Mouse (Mus musculus): ENCODE data around the gene Shld1.

Shld1 gene

GRCm38 (mm10) chr2:132686756-132687737, at the start of gene Shld1:
TSS of gene Shld1 (plus strand) at chr2:132686931.
- DNase-seq (ENCODE audit: low spot score in 2 of 2): peak; percentile 86 to 89

DNA sequence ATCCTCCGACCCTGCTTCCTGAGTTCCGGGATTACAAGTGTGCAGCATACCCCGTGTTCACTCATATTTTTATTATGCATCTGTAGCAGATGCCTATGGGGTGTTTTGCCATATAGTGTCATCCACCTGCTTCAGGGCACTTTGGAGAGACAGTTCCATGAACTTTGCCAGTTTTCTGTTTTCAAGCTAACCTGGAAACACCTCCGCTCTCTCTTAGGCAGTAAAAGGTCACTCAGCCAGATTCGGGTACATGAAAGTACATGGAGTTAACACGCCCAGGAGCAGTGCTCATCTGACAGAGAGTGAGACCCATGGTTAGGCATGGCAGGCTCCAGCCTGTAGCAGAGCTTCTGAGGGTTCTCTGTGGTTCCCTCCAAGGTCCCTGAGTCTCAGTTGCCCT, 48.4 kb upstream of the Shld1 start:
- no peak for DNase-seq (ENCODE audit: low spot score in 2 of 2)

DNA sequence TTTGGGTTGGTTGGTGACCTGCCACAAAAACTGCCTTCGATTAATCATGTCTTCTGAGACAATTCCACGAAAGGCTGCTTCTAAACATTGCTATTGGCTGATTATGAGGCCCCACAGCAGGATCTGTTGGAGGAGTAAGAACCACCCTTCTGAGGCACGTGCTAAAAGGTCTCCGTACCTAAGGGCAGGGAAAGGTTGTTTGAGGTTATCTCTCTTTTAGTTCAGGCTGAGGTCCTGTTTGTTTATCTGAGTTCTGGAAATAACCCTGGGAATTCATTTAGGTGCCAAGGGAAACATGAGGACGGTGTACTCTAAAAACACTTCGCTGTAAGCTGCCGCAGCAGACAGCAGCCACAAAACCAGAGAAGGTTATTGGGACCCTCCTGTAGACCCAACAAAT, 47.4 kb upstream of the Shld1 start:
- no peak for DNase-seq (ENCODE audit: low spot score in 2 of 2)

DNA sequence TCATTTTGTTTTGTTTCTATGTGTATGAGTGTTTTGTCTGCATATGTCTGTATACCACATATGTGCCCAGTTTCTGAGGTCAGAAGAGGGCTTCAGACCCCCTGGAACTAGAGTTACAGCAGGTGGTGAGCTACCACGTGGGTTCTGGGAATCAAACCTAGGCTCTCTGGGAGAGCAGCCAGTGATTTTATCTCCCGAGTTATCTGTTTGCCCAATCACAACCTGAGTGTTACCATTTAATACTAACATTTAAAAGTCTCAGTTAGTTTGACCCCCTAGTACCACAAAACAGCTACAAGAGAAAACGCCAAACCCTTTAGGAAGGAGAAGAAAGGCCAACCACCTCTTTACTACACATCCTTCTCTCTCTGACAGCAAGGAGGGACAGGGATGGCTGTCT, 45.5 kb upstream of the Shld1 start:
- no peak for DNase-seq (ENCODE audit: low spot score in 2 of 2)

GRCm38 (mm10) chr2:132643161-132643560, 43.6 kb upstream of the Shld1 start:
- DNase-seq (ENCODE audit: low spot score in 2 of 2): no peak

DNA sequence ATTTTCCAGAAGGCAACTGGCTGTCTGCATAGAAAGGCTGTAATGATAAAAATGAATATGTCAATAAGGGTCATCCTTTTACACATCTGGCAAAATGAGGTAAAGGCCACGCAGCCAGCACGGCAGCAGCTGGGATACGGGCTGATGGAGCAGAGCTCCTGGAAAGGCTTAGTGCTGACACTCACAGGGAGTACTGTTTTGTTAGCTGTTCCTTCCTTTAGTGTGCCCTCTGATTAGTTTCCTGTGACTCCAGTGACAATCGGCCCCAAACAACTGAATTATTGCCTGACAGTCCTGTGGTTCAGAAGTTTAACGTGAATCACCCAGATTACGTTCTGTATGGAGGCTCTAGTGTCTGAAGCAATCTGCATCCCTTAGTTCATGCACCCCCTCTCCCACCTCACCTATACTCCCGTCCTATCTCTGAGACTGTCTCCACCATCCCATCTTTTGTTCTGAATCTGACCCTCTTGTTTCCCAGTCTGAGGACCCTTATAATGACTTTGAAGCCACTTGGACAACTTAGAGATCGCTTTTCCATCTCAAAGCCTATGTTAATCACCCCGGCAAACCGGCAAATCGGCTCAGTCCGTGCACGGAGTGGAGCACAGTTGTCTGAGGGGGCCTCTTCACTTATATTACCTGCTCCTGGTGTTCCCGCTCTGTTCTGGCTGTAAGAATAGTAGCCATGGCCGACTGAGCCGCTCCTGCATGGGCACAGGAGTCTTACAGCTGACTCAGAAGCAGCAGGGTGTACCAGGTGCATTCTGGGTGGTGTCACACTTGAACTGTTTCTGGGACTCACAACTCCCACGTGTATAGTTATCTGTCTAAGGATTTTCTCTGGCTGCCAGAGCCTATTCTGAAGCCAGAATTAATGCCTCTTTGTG, 39.6 kb upstream of the Shld1 start:
- DNase-seq (ENCODE audit: low spot score in 2 of 2): no peak

- no peak for DNase-seq (ENCODE audit: low spot score in 2 of 2)
These were observed 37.3 kb upstream of the Shld1 start for GRCm38 (mm10) chr2:132649352-132649870.

- DNase-seq (ENCODE audit: low spot score in 2 of 2): no peak
These were observed 36.2 kb upstream of the Shld1 start for GRCm38 (mm10) chr2:132650546-132650945.

- DNase-seq (ENCODE audit: low spot score in 2 of 2): no peak
These were observed 34.3 kb upstream of the Shld1 start for GRCm38 (mm10) chr2:132652476-132652875.

DNA sequence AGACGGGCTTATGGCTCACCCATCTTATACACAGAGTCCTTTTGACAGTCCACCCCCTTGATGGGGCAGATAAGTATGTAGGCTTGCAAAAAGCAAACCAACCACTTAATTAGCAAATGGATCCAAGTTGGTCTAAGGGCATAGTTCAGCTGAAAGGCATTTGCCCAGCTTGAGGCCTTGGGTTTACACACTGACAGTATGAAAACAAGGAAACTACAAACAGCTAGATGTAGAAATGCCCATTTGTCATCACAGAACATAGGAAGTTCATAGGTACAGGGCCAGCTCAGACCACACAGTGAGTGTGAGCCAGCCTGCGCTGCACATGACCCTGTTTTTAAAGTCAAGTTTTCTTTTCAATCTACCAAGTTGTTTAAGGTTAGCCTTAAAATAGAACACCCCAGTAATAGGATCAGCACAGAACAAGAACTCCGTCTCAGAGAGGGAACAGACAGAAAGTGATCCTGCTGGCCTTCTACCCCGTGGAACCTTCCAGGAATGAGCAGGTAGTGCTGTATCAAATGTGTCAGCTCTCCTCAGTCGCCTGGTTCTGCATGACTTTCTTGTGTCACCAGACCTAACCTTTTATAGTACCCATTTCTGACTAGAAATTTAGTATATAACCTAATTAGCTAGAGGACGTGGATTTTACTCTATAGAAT, 31.8 kb upstream of the Shld1 start:
- DNase-seq (ENCODE audit: low spot score in 2 of 2): no peak

GRCm38 (mm10) chr2:132657186-132657585, 29.5 kb upstream of the Shld1 start:
- DNase-seq (ENCODE audit: low spot score in 2 of 2): no peak

DNA sequence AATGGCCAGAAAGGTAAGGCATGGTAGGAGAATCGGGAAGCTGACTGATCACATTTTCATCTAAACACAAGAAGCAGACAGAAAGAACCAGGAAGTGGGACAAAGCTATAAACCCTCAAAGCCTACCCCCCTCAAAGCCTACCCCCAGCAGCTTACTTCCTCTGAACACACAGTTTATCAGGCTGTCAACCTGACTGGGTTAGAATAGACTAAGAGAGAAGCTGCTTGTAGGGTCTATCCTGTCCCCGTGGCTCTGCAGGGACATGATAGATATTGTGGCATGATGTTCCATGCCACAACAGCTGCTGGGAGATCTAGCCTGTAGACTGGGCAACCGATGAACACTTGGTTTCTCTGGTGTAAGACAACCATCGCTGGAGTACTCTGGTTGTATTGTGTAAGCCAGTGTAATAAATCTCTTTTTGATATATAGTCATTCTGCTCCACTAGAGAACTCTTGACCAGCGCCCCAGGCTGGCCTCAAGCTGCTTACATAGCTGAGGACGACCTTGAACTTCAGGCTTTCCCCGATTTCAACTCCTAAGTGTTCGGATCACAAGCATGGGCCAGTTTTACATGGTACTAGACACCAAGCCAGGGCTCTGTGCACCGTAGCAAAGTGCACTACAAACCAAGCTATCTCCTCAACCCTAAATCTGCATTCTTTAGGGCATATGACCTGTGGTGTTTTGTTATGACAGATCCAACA, 28.2 kb upstream of the Shld1 start:
- DNase-seq (ENCODE audit: low spot score in 2 of 2): no peak

- DNase-seq (ENCODE audit: low spot score in 2 of 2): no peak
These were observed 17.6 kb upstream of the Shld1 start for GRCm38 (mm10) chr2:132669091-132669490.

DNA sequence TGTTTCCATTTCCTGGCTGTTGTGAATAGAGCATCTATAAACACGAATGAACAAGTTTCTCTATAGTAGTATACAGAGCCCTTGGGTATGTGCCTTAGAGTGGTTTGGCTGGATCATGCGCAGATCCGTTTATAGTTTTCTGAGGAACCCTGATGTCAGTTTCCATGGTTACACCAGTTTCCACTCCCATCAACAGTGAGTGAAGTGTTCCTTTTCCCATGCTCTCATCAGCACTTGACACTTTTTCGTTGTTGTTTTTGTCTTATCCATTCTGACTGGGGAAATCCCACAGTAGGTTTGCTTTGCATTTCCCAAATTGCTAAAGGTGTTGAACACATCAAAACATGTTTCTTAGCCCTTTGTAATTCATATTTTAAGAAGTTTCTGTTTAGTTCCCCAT, 16.4 kb upstream of the Shld1 start:
- DNase-seq (ENCODE audit: low spot score in 2 of 2): no peak

DNA sequence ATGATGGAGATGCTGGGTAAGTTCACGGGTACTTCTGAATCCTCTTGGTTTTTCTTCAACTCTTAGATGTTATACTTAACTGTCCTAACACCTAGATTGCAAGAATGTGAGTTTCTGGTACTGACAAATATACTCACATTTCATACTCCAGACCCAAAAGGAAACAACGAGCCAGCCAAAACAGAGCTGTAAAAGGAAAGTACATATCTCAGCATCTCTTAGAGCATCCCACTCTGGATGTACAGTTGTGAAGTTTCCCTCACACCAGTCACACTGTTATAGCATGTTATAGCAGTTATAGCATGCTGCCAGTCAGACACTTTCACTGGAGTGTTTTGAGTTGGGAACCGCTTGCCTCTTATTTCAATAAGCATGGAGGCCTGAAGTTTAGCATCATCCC, 14.6 kb upstream of the Shld1 start:
- DNase-seq (ENCODE audit: low spot score in 2 of 2): no peak

GRCm38 (mm10) chr2:132676111-132676510, 10.6 kb upstream of the Shld1 start:
- DNase-seq (ENCODE audit: low spot score in 2 of 2): no peak

DNA sequence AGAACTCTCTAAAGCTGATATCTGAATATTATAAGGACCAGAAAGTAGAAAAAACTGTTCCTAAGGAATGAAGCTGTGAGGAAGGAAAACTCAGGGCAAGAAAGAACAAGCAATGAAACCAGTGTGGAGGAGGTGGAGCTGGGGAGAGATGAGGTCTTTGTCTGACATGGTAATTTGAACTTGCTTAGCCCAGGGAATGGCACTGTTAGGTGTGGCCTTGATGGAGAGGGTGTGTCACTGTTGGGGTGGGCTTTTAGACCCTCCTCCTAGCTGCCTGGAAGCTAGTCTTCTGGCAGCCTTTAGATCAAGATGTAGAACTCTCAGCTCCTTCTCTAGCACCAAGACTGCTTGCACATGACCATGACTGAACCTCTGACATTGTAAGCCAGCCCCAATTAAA, 1.7 kb upstream of the Shld1 start:
- no peak for DNase-seq (ENCODE audit: low spot score in 2 of 2)

DNA sequence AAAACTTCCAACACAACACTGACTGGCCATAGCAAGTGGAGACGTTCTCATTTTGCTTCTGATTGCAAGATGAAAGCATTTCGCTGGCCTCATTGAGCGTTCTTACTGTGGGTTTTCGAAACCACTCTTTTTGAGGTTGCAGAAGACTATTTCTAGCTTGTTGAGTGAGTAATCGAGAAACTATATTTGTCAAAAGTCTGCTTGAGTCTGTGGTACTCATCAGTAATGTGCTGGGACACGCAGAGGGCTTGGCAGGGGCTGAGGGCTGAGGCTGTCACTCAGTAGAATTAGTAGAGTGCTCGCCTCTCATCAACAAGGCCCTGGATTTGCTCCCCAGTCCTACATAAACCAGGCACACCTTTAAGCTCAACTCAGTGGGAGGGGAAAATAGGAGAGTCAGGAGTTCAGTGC, 1.9 kb downstream of the Shld1 start:
- no peak for DNase-seq (ENCODE audit: low spot score in 2 of 2)

DNA sequence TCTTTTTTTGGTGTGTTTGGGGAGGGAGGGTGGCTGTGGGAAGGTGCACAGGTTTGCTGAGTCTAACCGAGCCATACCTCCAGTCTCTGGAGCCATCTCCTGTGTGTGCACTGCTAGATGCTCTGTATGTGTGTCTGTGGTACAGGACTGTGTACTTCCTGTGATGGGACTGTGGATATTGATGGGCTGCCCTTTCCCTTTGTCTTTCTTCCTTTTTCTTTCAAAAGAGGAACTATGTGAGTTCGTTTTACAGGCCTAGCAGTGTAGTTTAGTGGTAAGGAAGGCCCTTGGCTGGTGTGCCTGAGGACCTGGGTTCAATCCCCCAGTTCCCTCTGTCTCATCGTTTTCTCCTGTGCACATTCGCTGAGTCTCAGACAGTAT, 2.4 kb downstream of the Shld1 start:
- DNase-seq (ENCODE audit: low spot score in 2 of 2): no peak

DNA sequence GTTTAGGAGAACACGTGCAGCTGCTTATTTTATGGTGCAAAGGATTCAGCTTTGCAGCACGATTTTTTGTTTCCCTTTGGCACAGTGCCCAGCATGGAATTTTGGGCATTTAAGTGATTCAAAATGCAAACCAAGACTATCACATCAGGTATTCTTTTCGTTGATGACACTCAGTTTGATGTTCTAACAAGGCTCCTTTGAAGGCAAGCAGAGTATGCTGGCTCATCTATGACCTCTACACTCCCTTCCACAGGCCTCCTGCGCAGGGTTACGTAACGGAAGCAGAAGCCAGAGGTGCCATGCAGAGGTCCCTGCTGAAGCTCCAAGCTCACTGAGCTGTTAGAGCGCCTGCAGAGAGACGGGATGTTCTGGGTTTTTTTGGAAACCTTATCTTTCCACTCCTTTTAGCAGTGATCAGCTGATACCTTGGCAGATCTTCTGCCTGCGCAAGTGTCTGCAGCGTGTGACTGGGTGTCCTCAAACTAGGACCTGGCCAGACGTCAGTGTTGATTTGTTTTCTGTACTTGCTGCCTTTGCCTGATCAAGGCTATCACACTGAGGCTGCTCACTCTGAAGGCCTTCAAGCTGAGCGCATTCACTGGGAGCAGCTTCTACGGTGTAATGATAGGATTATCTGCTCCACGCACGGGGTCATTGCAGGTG, 3.0 kb downstream of the Shld1 start:
- peak in 1 of 2 experiments; percentile 48 for DNase-seq (ENCODE audit: low spot score in 2 of 2)

DNA sequence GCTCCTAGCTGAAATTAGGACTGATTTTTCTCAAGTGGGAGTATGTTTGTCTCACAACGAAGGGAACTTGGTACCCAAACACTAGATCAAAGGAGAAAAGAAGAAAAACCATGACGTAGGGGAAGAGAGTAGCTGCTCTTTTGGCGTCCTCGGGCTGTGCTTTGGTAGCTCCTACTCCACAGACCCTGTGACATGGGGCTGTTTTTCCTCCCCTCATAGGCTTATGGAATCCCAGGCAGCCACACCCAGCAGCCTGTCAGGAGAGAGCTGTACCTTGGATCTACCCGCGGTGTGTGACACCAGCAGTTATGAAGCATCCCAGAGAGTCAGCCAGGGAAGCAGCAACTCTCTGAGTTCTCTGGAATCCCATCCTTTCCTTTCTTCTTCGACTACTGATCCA, 5.0 kb downstream of the Shld1 start:
- no peak for DNase-seq (ENCODE audit: low spot score in 2 of 2)
